Mouse (Mus musculus) B cell, adult 2 months (primary cell): Measurements from ENCODE around the gene Pef1.
A peak's percentile ranks its signal among the peaks of the same experiment; 100 is the strongest.

Experiments
- DNase-seq, 2 experiments: peaks; one replicate each; pipeline ENCODE4 v3.0.0; 2022

The Pef1 gene

GRCm38 (mm10) chr4:130101183-130101582 lies 1.2 kb upstream of the Pef1 start:
- no peak for DNase-seq

GRCm38 (mm10) chr4:130103632-130104031 lies 1.3 kb downstream of the Pef1 start:
- peak; percentile 32 to 35 for DNase-seq

GRCm38 (mm10) chr4:130104584-130104983 lies 2.2 kb downstream of the Pef1 start:
- no peak for DNase-seq

DNA sequence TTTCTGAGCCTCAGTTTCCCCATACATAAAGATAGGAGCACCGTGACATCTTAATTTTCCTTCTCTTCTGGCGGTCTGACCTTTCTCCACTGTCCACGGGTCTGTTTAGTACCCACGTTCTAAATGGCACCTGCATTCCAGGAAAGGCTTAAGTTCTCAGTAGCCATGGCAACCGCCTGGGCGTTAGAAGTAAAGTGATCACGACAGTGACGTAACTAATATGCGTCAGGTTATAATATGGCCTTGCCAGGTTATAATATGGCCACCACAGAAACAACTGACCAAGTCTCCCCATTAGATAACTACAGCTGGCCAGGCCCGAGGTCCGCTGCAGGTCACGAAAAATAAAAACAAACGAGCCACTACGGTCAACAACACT lies 4.7 kb downstream of the Pef1 start:
- no peak for DNase-seq

GRCm38 (mm10) chr4:130107444-130108131 lies 5.2 kb downstream of the Pef1 start:
- peak; percentile 99 for DNase-seq

- no peak for DNase-seq
Observed at GRCm38 (mm10) chr4:130108929-130109328, 6.6 kb downstream of the Pef1 start.

DNA sequence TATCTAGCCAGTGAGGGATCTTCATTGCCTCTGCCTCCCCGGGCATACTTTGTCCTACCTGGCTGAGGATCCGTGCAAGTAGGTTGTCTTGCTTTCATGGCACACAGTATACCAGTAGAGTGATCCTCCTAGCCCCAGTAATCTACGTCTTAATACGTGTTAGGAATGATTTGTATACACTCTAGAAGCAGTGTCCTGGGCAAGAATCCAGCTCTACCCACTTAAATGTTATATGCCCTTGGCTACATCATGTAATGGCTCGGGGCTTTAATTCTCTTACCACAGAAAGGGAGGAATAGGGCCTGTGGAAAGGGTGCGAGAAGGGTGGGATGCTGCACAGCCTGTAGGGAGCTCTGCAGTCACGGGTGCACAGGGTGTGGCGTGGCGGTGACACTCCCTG lies 7.3 kb downstream of the Pef1 start:
- no peak for DNase-seq

- DNase-seq, result no peak
Observed at GRCm38 (mm10) chr4:130110091-130110490, 7.7 kb downstream of the Pef1 start.

DNA sequence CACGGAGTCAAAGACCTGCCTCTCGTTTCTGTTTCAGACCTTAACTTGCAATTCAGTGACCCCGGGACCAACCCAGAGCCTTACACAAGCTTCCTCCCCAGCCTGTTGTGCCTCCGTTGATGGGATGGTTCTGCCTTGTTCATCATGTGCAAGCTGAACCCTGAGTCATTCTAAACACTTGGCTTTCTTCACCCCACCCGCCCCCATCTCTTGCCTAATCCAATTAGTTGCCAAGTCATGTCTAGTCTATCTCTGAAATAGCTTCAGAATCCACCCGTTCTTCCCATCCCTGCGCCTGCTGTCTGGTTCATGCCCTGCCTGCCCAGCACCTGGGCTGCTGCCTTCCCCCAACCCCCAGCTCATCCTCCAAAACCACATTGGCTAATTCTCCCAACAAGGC lies 9.9 kb downstream of the Pef1 start:
- no peak for DNase-seq

GRCm38 (mm10) chr4:130112732-130113131 lies 10.4 kb downstream of the Pef1 start:
- DNase-seq, result no peak

GRCm38 (mm10) chr4:130120752-130121151 lies 18.4 kb downstream of the Pef1 start:
- no peak for DNase-seq

DNA sequence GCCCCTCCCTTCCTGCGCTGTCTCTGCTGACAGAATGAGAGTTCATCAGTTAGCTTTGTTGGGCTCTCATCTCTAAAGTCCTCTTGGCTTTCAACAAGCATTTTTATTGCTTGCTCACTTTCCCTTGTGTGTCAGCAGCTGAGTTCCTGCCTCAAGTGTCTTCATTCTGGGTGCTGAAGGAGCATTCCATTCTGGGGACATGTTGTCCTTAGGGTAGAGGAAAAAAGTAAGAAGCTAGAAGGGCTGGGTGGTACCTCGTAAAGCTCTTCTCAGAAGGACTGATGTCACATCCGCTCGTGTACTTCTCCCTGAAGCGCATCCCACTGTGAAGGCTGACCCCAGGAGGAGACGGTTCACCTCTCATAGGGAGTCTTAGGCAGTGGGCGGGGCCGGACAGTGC lies 19.2 kb downstream of the Pef1 start:
- no peak for DNase-seq

GRCm38 (mm10) chr4:130123020-130123419 lies 20.7 kb downstream of the Pef1 start:
- DNase-seq, result no peak

GRCm38 (mm10) chr4:130124110-130124509 lies 21.8 kb downstream of the Pef1 start:
- DNase-seq, result no peak

- DNase-seq, result no peak
Observed at GRCm38 (mm10) chr4:130125164-130125563, 22.8 kb downstream of the Pef1 start.

DNA sequence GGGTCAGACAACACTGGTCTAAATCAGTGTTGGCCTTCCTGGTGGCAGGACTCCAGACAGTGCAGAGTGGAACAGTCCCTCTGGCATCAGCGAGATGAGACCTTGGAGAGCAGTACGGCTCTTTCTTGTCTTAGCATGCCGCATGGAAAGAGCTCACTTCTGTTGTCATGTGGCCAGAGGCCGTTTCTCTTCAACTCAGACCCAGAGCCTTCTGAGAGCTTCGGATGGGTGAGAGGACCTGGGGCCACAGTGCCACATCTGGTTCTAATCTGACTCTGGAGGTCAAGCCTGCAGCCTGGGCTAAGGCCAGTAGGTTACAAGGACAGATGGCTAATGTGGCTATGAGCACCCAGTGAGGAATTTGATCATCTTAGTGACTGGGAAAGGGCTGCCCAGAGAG lies 23.6 kb downstream of the Pef1 start:
- no peak for DNase-seq

GRCm38 (mm10) chr4:130128907-130129306 lies 26.5 kb downstream of the Pef1 start:
- no peak for DNase-seq

- DNase-seq, result no peak
Observed at GRCm38 (mm10) chr4:130130082-130130481, 27.7 kb downstream of the Pef1 start.

GRCm38 (mm10) chr4:130130641-130131350 lies 28.4 kb downstream of the Pef1 start:
- no peak for DNase-seq

GRCm38 (mm10) chr4:130131448-130132105 lies 29.2 kb downstream of the Pef1 start:
- no peak for DNase-seq

DNA sequence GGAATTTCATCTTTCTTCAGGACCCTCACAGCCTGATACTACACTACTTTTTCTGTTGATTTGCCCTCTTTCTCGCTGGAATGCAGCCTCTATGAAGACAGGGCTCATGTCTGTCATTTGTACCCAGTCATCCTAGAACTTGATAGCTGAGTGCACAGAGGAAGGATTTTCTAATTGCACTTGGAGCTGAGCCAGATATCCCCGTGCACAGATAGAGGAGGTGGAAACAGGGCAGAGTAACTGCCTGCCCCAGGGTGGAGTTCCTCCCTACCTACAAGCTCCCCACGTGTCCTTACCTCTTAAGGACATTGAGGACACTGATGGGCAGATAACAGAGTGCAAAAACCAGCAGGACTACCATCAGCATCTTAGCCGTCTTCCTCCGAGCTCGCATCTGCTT lies 31.0 kb downstream of the Pef1 start:
- DNase-seq, result no peak

- DNase-seq, result peak; percentile 68
Observed at GRCm38 (mm10) chr4:130138441-130139213, 36.3 kb downstream of the Pef1 start.

DNA sequence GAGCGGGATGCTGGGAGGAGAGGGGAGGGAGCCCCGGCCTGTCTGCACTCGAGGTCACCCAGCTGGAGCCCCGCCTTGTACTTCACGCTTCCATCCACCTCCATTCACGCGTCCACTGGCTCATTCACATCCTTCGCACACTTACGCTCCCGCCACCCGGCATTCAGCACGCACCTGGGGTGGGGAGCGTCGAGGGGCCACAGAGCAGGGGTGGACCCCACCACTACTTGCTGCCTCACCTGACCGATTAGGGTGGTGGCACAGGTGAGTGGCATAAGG lies 36.8 kb downstream of the Pef1 start, which contains the start of gene Hcrtr1:
Gene Hcrtr1, minus strand, starts transcription at position 146 of the 279 bp plus-strand sequence.
- DNase-seq, result no peak
